Mouse (Mus musculus) layer of hippocampus, adult 2 months (tissue): ENCODE measurements around the gene Cfap61. TPM values are rescaled to one million over a fixed set of nuclear protein-coding genes. Genes with fewer than 3 reads are reported as not detected.

Source experiments
- DNase-seq, 2 experiments: peaks; one replicate each; pipeline ENCODE4 v3.0.0; 2022; ENCODE audit warnings: low spot score in 2 of 2
- H3K27ac ChIP-seq: fragments of 200-600 bp; 2 replicates; pipeline ENCODE4 v1.8.1; 2022
- H3K4me3 ChIP-seq: fragments of 200-600 bp; 2 replicates; pipeline ENCODE4 v1.8.1; 2022; ENCODE audit warnings: mild to moderate bottlenecking
- CTCF ChIP-seq: fragments of 200-600 bp; conservative IDR thresholded peaks from 2 replicates; pipeline ENCODE4 v1.8.1; 2022; ENCODE audit warnings: antibody characterized with exemption, mild to moderate bottlenecking, moderate library complexity
- total RNA-seq, 2 experiments: library from RNA; stranded (reverse); gene quantifications; 2 replicates each; pipeline ENCODE4 v1.2.3; 2021

Cfap61 gene
- total RNA-seq, 2 experiments from 2014 or later: 2.0 to 2.2 TPM

DNA sequence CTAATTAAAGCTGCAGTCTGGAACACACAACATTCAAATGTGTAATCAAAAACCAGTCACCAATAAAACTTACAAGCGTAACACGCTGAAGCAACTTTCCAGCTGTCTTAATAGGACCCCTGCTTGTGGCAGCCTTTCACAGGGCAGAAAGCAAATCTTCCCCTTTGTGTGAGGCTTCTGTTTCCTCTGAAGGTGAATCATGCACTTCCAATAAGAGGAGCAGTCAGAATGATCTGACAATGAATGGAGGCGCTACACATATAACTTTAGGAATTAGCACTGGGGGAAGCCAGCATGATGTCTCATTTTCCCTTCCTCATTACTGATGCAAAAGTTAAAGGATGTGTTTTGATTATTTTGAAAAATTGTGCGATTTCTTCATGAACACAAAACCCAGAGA, 326.6 kb downstream of the Cfap61 start:
- no peak for DNase-seq
- H3K27ac ChIP-seq: no peak overlapping the region
- no peak for TF ChIP-seq CTCF
- no peak overlapping the region for H3K4me3 ChIP-seq

DNA sequence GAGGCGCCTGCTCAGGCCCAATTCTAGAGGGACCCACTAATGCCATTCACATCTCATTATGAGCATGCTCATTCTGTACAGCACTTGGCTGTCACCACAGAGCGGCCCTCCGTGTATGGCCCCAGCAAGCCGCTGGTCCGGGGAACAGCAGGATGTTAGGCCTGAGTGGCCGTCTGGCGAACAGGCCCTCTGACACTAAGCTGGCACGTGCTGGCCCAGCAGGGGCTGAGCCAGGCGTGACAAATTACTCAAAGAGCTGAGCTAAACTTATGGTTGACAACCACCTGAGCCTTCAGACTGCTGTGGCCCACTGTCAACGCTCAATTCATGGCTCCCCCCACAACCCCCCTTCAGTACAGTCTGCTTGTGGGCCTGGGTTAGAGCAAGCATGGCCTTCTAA, 327.6 kb downstream of the Cfap61 start:
- no peak for TF ChIP-seq CTCF
- no peak for DNase-seq
- Histone ChIP-seq H3K27ac (no peak overlapping the region), H3K4me3 (no peak overlapping the region)

DNA sequence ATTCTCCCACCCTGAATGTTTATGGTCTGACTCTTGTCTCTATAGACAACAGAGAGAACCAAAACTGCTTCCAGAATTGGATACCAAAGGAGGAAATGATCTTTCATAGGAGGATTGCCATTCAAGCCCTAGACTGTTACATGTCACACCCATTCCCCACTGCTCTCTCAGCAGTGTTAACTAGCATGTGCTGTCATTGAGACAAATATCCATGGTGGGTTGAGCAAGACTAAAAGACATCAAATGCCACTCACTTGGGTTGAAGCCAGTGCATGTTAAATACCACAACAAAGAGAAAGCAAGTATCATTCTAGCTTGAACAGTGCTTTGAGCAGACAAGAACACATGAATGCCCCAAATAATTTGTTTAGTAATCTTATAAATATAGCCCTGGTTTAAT, 328.4 kb downstream of the Cfap61 start:
- DNase-seq: no peak
- no peak overlapping the region for H3K27ac ChIP-seq
- TF ChIP-seq CTCF: no peak
- H3K4me3 ChIP-seq: no peak overlapping the region

Other genes with a start within 250 kb of the Cfap61 start
- gene Naa20, start 32.7 kb upstream of the Cfap61 start, total RNA-seq: 10 to 100 TPM; 64.5 to 66.8 TPM
- gene Crnkl1, start 230 bp downstream of the Cfap61 start, total RNA-seq: 10 to 100 TPM; 19.8 to 21.6 TPM